Mouse (Mus musculus) cortical plate, adult 2 months (tissue): ENCODE measurements around the gene Itpr1.

ENCODE experiments used
- CTCF ChIP-seq: fragments of 200-500 bp; IDR thresholded peaks from 2 replicates; pipeline ENCODE4 v1.5.1; 2011; ENCODE audit warnings: mild to moderate bottlenecking, control low read depth, low read length; ENCODE audit not compliant: insufficient read depth; ENCODE audit errors: extremely low read depth
- POLR2A ChIP-seq: fragments of 200-500 bp; IDR thresholded peaks from 2 replicates; pipeline ENCODE4 v1.6.1; 2011; ENCODE audit warnings: mild to moderate bottlenecking, low read length, control low read depth; ENCODE audit not compliant: insufficient read depth; ENCODE audit errors: extremely low read depth

- TF ChIP-seq POLR2A (no peak), CTCF (no peak)
Observed at GRCm38 (mm10) chr6:108507337-108507736, 294.4 kb downstream of the Itpr1 start.
